Mouse (Mus musculus) lung, postnatal 0 days (tissue): ENCODE data around the gene Ttll10.

Source experiments
- CTCF ChIP-seq: IDR thresholded peaks from 2 replicates; pipeline ENCODE4 v1.5.1; 2016; ENCODE audit warnings: antibody characterized with exemption, mild to moderate bottlenecking
- EP300 ChIP-seq: IDR thresholded peaks from 2 replicates; pipeline ENCODE4 v1.6.1; 2016; ENCODE audit warnings: antibody characterized with exemption, mild to moderate bottlenecking, control low read depth

GRCm38 (mm10) chr4:156013637-156014036 lies 45.6 kb downstream of the Ttll10 start, which contains the start of gene Tnfrsf4:
- TF ChIP-seq EP300 (no peak), CTCF (no peak)
